Mouse (Mus musculus) testis, adult 2 months (tissue): Measurements from ENCODE around the gene Ppp2r3a.

Source experiments
- CTCF ChIP-seq: fragments of 200-500 bp; IDR thresholded peaks from 2 replicates; pipeline ENCODE4 v1.5.1; 2012; ENCODE audit warnings: low read depth, mild to moderate bottlenecking, inconsistent platforms, low read length, moderate library complexity; ENCODE audit not compliant: control insufficient read depth, insufficient read depth, insufficient replicate concordance
- POLR2A ChIP-seq: fragments of 200-500 bp; IDR thresholded peaks from 2 replicates; pipeline ENCODE4 v1.6.1; 2012; ENCODE audit warnings: low read depth, mild to moderate bottlenecking, inconsistent platforms, low read length, moderate library complexity; ENCODE audit not compliant: control insufficient read depth

GRCm38 (mm10) chr9:101206516-101206915, 45.1 kb downstream of the Ppp2r3a start:
- TF ChIP-seq CTCF (no peak), POLR2A (no peak)
